Mouse (Mus musculus) CD8-positive naive resting alpha-beta T cell, adult 2 months (primary cell): ENCODE data around the gene Rbm47.

Experiments used
- DNase-seq, 2 experiments: peaks; one replicate each; pipeline ENCODE4 v3.0.0; 2022; ENCODE audit warnings: low read depth in 2 of 2, low spot score in 2 of 2

Gene Rbm47

GRCm38 (mm10) chr5:65973189-65973588 is 199.7 kb downstream of the Rbm47 start:
- DNase-seq, result no peak

- DNase-seq, result no peak
Observed at GRCm38 (mm10) chr5:65968004-65968403, 204.9 kb downstream of the Rbm47 start.

GRCm38 (mm10) chr5:65967091-65967490 is 205.8 kb downstream of the Rbm47 start:
- DNase-seq, result no peak
